Mouse (Mus musculus) frontal cortex, adult (tissue): ENCODE data around the gene Stpg4.

Source experiments
- ATAC-seq: cut with Nextera tagmentation; 2 replicates; pipeline ENCODE4 v1.9.2; 2017; ENCODE audit warnings: mild to moderate bottlenecking, moderate library complexity, mixed read lengths; ENCODE audit not compliant: low TSS enrichment

Gene Stpg4

GRCm38 (mm10) chr17:87378354-87379159 lies 49.0 kb downstream of the Stpg4 start:
- peak; percentile 65 for ATAC-seq

DNA sequence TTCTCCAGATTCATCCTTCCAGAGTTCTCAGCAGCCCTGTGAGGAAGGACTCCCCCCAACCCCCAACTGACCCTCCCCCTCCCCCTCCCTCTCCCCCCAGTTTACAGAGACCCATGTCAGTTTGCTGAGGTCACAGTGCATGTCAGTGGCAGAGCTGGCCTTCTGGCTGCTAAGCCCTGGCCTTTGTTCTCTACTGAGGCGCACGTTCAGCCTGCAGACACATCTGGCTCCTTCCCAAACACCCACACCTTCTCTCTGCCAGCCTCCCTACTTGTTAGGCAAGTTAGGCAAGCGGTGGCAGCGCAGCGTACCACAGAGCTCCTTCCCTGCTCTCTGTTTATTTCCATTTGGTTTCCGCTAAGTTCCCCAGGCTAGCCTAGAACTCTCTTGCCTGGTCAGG lies 50.0 kb downstream of the Stpg4 start:
- ATAC-seq, result peak; percentile 22; the same call in 1 of the 2 replicates

DNA sequence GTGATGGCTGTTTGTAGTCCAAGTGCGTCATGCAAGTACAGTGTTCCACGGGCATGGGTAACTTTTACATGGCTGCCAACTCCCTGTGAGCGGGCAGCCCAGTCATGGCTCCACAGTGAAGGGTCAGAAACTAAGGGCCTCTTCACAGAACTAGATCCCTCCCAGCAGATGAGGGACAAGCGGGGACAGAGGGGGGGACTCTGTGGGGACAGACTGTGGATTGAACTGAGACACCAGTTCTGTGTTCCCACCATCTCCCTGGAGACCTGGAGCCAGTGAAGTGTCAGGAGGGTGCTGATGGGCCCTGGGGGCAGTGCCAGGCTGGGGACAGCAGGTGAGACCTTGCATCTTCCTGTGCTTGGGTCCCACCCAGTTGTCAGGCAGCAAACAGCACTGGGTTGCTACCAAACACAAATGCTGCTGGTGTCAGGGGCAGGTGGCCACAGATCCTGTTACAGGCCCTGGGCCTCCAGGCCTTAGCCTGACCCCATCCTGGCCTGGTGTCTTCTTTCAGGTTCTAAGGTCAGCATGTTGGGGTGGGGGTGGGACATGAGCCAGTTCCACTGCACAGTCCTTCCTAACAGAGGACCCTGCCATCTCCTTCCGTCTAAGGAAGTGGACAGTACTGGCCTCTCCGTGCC lies 50.6 kb downstream of the Stpg4 start:
- ATAC-seq, result no peak

DNA sequence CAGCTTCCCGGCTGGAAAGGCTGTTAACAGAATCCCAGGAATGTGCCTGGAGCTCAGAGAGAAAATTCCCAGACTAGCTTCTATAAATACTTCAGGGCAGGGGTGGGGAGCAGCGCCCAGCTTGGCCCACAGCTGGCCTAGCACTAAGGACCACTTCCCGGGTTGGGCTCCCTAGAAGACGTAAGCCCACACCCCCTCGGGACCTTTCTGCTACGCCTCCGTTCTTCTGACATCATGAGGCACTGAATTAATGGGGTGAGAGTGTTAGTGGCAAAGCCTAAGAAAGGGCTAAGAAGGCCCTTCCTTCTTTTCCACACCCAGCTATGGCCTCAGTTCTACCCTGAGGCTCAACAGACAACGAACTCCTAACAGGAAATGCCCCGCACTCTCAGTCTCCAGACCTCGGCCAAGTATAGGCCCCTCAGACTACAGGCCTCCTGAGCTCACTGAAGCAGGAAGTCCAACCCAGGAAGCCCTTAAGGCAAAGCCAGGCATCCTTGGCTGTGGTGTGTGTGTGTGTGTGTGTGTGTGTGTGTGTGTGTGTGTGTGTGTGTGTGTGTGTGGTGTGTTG lies 51.5 kb downstream of the Stpg4 start:
- no peak for ATAC-seq

GRCm38 (mm10) chr17:87373327-87373726 lies 54.2 kb downstream of the Stpg4 start:
- no peak for ATAC-seq

DNA sequence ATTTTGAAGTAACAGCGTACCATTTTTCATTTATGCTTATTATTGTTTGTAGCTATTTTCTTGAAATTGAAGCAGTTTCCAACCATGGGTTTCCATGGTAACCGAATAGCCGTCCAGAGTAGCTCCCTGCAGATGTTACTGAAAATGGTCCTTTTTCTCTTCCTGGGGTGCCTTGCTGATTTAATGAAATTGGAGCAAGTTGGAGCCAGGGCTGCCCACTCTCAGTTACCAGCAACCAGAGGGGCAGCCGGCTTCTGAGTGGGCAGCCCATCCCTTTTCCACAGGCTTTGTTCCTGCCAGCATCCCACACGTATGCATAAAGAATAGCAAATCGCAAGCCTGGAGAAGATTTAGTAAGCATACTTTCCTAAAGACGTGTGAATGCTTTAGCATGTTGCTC lies 55.4 kb downstream of the Stpg4 start:
- peak; percentile 60 for ATAC-seq

- ATAC-seq, result peak; percentile 60
Observed at GRCm38 (mm10) chr17:87369270-87369759, 58.2 kb downstream of the Stpg4 start.

- ATAC-seq, result no peak
Observed at GRCm38 (mm10) chr17:87368481-87368880, 59.1 kb downstream of the Stpg4 start.

DNA sequence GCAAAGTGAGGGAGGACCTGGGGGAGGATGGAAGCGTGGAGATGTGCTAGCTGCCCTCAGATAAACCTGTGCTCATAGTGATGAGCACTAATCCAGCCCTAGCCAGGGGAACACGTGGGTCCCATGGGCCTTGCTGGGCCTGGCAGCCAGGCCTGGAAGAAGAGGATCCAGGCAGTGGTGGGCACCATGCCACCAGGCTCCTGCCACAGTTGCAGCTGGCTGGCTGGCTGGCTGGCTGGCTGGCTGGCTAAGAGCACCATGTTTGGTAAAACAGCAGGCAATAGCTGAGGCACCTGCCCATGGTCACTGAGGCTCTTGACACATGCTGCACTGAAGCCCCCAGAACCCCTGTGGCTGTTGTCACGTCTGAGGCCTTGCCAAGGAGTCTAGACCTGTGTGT lies 59.9 kb downstream of the Stpg4 start:
- ATAC-seq, result peak; percentile 24; the same call in 1 of the 2 replicates

DNA sequence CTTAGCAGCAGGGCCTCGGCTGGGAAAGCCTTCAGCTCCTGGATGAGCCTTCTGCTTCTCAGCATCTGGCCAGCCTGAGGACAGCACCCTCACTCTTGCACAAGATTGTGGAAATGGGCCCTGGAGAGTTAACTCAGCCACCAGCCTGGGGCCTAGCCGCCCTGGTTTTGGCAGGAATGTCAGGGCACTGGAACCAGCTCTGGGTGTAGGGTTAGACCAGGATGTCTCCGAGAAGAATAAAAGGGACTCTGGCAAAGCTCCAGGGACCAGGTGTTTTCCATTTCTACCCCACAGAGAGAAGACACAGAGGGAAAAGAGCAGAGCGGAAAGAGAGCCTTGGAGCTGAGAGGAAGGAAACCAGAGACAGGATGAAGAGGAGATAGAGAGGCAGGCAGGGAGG lies 60.3 kb downstream of the Stpg4 start:
- ATAC-seq, result no peak

GRCm38 (mm10) chr17:87366520-87366919 lies 61.0 kb downstream of the Stpg4 start:
- no peak for ATAC-seq

GRCm38 (mm10) chr17:87365268-87365667 lies 62.3 kb downstream of the Stpg4 start:
- no peak for ATAC-seq

DNA sequence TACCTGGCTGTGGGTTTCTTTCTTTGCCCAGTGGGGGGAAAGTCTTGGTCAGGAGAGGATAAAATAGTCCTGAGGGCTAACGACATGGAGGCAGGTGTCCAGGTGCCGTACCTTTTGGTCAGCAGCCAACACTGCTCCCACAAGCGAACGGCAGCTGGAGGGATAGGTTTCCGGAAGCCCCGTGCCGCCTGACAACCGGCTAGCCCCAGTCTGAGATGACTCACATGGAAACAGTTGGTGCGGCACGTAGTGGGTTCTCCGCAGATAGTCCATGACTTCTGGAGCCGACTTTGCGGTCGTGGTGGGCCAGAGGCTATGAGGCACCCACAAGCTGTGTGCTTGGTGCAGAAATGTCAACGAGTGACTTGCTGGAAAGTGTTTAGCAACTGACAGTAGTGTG lies 63.4 kb downstream of the Stpg4 start:
- ATAC-seq, result no peak

GRCm38 (mm10) chr17:87361132-87361531 lies 66.4 kb downstream of the Stpg4 start:
- ATAC-seq, result peak; percentile 51

- ATAC-seq, result no peak
Observed at GRCm38 (mm10) chr17:87357506-87357905, 70.0 kb downstream of the Stpg4 start.

GRCm38 (mm10) chr17:87356261-87356660 lies 71.3 kb downstream of the Stpg4 start:
- no peak for ATAC-seq

GRCm38 (mm10) chr17:87355456-87355855 lies 72.1 kb downstream of the Stpg4 start:
- no peak for ATAC-seq

DNA sequence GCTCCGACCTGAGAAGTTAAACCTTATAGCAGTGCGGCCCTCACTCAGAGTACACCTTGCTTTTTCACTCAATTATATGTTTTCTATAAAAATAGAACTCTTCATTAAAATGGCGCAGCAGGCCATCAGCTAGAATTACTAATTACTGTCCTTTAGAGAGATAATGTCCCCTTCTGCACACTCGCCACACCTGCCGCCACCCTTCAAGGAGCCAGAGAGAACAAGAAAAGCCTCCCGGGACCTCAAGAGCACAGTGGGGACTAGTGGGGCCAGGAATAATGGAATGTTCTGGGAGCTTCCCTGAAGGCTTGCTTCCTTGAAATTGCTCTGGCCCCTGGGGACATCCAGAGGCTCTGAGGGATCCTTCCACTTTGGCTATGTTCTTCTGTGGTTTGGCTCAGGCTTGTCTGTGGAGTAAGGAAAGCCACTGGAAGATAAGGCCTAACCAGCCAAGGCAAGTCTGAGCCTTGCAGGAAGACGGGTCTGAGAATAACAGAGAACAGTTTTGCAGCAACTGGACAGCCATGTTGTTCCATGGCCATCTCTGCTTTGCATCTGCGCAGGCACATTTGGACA lies 73.7 kb downstream of the Stpg4 start:
- no peak for ATAC-seq

DNA sequence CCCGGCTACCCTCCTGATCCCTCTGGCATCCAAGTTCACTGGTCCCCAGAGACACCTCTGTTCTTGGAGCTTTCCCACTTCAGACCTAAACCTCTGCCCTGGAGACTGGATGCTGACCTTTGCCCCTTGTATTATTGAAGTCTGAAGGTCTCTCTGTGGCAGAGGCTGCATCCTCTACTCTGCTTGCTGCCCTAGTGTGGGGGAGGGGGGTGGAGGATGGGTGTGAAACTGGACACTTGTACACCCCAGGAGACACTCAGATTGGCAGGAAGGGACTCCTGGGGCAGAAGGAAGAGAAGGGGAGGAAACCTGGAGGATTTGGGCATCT lies 74.7 kb downstream of the Stpg4 start:
- ATAC-seq, result no peak

DNA sequence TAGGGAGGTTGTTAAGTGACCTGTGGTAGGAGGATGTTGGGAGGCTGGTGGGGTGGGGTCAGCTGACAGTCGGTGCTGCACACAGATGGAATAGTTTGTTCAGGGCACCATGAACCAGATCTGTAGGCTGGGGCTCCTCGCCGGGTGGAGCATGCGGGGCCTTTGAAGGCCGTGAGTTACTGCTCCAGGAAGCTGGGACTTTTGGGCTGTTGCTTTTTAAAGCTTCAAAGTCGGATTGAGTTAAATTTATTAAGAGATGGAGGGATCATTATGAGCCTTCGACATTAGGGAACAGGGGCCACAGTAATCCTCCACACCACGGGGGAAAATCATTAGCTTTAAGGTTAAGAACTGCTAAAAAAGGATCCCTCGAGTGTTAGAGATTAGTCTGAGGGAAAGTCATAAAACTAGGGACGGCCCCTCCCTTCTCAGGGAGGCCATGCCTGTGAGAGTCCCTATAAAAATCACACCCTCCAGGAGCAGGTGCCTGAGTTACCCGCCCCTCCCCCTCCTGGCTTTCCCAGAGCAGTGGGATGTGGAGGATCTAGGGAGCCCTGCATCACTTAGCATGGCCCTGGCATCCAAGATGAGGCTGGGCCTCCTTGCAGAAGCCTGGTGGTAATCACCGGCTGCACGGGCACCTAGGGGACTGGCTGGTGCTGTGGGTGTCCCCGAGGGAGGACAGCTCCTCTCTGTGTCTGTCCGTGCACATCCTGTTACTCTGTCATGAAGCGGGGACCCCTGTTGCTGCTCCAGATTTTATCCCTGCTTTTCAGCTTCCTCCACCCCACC lies 75.2 kb downstream of the Stpg4 start:
- no peak for ATAC-seq

- ATAC-seq, result no peak
Observed at GRCm38 (mm10) chr17:87351241-87352105, 76.1 kb downstream of the Stpg4 start.
